Mouse (Mus musculus) liver, adult 2 months (tissue): Measurements from ENCODE around the gene E2f7.

Source experiments
- CTCF ChIP-seq: fragments of 200-500 bp; IDR thresholded peaks from 2 replicates; pipeline ENCODE4 v1.5.1; 2011; ENCODE audit warnings: low read depth, low read length, control low read depth
- POLR2A ChIP-seq: fragments of 200-500 bp; IDR thresholded peaks from 2 replicates; pipeline ENCODE4 v1.6.1; 2011; ENCODE audit warnings: low read length, control low read depth; ENCODE audit not compliant: insufficient read depth; ENCODE audit errors: extremely low read depth

- no peak for TF ChIP-seq CTCF
- TF ChIP-seq POLR2A, result no peak
Observed at GRCm38 (mm10) chr10:110810528-110810927, 65.3 kb downstream of the E2f7 start.
